Mouse (Mus musculus) small intestine, adult 2 months (tissue): ENCODE measurements around the gene Zfhx2.

Source experiments
- CTCF ChIP-seq: fragments of 200-500 bp; IDR thresholded peaks from 2 replicates; pipeline ENCODE4 v1.5.1; 2012; ENCODE audit warnings: low read depth, mild to moderate bottlenecking, control low read depth, inconsistent platforms, low read length, moderate library complexity, mixed read lengths; ENCODE audit not compliant: insufficient replicate concordance, insufficient read length; ENCODE audit errors: extremely low read depth
- POLR2A ChIP-seq: fragments of 200-500 bp; IDR thresholded peaks from 2 replicates; pipeline ENCODE4 v1.6.1; 2012; ENCODE audit warnings: low read depth, mild to moderate bottlenecking, control low read depth, inconsistent platforms, low read length, moderate library complexity

GRCm38 (mm10) chr14:55121947-55122346, 29.8 kb upstream of the Zfhx2 start:
- TF ChIP-seq POLR2A (no peak), CTCF (peak; percentile 71; the same call in 1 of the 2 replicates)
